Mouse (Mus musculus) megakaryocyte, embryonic 14.5 days (primary cell): ENCODE data around the gene Gm45623.

Experiments
- FLI1 ChIP-seq: IDR thresholded peaks from 2 replicates; pipeline ENCODE4 v1.6.1; 2012; ENCODE audit warnings: low read length, inconsistent platforms, mixed read lengths
- GATA1 ChIP-seq: IDR thresholded peaks from 3 replicates; pipeline ENCODE4 v1.6.1; 2012; ENCODE audit warnings: mixed read lengths, low read length, inconsistent platforms, borderline replicate concordance

- TF ChIP-seq GATA1 (no peak), FLI1 (no peak)
These were observed 19.0 kb upstream of the Gm45623 start for GRCm38 (mm10) chr13:56772592-56772991.
